Mouse (Mus musculus) kidney, adult 2 months (tissue): ENCODE measurements at regions not wholly inside any gene's neighbourhood (a gene's known extent, or its start where the extent isn't known, plus 50 kb on each side); places are given as distances from the start of the nearest gene placed in this dataset.

Experiments used
- DNase-seq: peaks from one replicate; pipeline ENCODE4 v3.0.0; 2021
- H3K27ac ChIP-seq: fragments of 200-500 bp; 2 replicates; pipeline ENCODE4 v1.5.1; 2012; ENCODE audit warnings: low read depth, low read length, control low read depth, inconsistent platforms; ENCODE audit not compliant: insufficient read depth
- H3K27me3 ChIP-seq: fragments of 200-500 bp; replicated peaks from 2 replicates; pipeline ENCODE4 v1.6.1; 2012; ENCODE audit warnings: mild to moderate bottlenecking, moderate library complexity, low read length, inconsistent platforms; ENCODE audit not compliant: control insufficient read depth, insufficient read depth
- H3K36me3 ChIP-seq: fragments of 200-500 bp; 2 replicates; pipeline ENCODE4 v1.6.1; 2012; ENCODE audit warnings: mild to moderate bottlenecking, moderate library complexity, low read length, inconsistent platforms; ENCODE audit not compliant: control insufficient read depth, insufficient read depth
- H3K4me1 ChIP-seq: fragments of 200-500 bp; 2 replicates; pipeline ENCODE4 v1.6.1; 2011; ENCODE audit warnings: low read length; ENCODE audit not compliant: control insufficient read depth, insufficient read depth
- H3K4me3 ChIP-seq: fragments of 200-500 bp; 2 replicates; pipeline ENCODE4 v1.5.1; 2011; ENCODE audit warnings: mild to moderate bottlenecking, low read depth, low read length, control low read depth; ENCODE audit not compliant: insufficient read depth
- CTCF ChIP-seq: fragments of 200-500 bp; conservative IDR thresholded peaks from 2 replicates; pipeline ENCODE4 v1.5.1; 2011; ENCODE audit warnings: low read depth, mild to moderate bottlenecking, control low read depth, low read length, moderate library complexity, mixed read lengths; ENCODE audit not compliant: insufficient read depth, insufficient read length
- POLR2A ChIP-seq: fragments of 200-500 bp; IDR thresholded peaks from one replicate; pipeline ENCODE4 v1.6.1; 2011; ENCODE audit warnings: low read depth, low read length, control low read depth
- WGBS: fragments of 180-500 bp; shearing (Covaris S2); methylation state at CpG from one replicate; pipeline ENCODE4 v1.1.7; 2018; 5-methylcytosine and 5-hydroxymethylcytosine counted together

DNA sequence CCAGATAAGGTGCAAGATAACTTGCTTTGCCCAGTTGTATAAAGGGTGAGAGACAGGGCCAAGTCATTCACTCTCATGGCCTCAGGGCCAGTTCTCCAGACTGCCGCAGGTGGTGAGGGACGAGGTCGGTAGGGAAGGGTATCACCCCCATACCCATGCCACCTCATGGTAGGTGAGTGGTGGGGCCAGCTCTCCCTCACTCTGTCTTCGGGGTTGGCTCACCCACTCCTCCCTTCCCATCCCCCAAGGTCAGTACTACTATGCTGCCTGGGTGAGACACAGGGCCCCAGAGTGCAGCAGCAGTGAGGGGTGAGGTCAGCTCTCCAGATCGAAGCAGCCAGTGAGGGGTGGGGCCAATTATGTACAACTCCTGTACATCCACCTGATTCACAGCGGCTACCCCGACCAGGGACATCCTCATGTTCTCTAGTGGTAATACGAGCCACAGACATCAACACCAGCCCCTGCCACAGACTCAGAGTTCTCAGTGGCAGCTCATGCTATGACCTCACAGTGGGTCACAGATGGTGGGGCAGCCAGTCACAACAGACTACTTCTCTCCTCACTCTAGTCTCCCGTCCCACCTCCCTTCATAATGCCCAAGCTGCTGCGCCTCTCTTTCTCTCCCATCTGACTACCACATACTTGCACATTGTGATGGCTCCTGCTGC lies 138.5 kb upstream of the Tmpo start:
- Histone ChIP-seq H3K4me3 (no peak overlapping the region), H3K4me1 (peaks cover 19% of the 10 kb centered on the region), H3K27ac (no peak overlapping the region), H3K36me3 (no peaks in the 10 kb centered on the region), H3K27me3 (no peaks in the 10 kb centered on the region; the same call in 1 of the 2 replicates)
- TF ChIP-seq POLR2A: no peak
- WGBS: 85% methylated on average over 10 of the region's 10 CpGs
- no peak for DNase-seq

GRCm38 (mm10) chr10:91314441-91314840 lies 133.3 kb upstream of the Tmpo start:
- TF ChIP-seq CTCF (no peak), POLR2A (no peak)
- Histone ChIP-seq H3K27me3 (no peaks in the 10 kb centered on the region; the same call in 1 of the 2 replicates), H3K27ac (peak overlapping the region; percentile 95; the same call in 1 of the 2 replicates), H3K36me3 (no peaks in the 10 kb centered on the region), H3K4me3 (no peak overlapping the region), H3K4me1 (peaks cover 13% of the 10 kb centered on the region)
- WGBS: 35% methylated on average over 1 of the region's 1 CpGs
- peak; percentile 83 for DNase-seq

DNA sequence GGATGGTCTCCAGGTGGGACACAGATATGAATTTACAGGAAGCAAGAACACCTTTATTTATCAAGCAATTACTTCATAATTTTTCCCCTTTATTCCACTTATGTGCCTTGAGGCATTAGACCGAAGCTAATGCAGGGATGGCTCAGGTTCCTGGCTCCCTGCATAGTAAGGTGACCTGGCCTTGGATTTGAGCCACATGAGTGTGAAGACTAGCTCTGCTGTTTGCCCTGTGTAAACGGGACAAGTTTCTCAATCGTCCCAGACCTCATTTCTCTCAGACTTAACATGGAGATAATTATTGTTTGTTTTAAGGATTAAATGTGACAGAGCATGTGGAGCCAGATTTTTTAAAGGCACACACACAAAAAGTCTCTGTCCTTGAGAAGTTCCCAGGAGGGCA lies 132.2 kb upstream of the Tmpo start:
- no peaks in the 10 kb centered on the region for H3K36me3 ChIP-seq
- H3K4me1 ChIP-seq: peaks cover 13% of the 10 kb centered on the region
- H3K27me3 ChIP-seq: no peaks in the 10 kb centered on the region; the same call in 1 of the 2 replicates
- whole genome bisulfite sequencing: 25% methylated on average over 3 of the region's 3 CpGs
- no peak overlapping the region for H3K4me3 ChIP-seq
- DNase-seq: peak; percentile 79
- TF ChIP-seq POLR2A: no peak
- TF ChIP-seq CTCF: no peak
- H3K27ac ChIP-seq: no peak overlapping the region

- Histone ChIP-seq H3K27ac (no peak overlapping the region), H3K4me1 (peaks cover 13% of the 10 kb centered on the region), H3K4me3 (no peak overlapping the region), H3K36me3 (no peaks in the 10 kb centered on the region), H3K27me3 (no peaks in the 10 kb centered on the region; the same call in 1 of the 2 replicates)
- no peak for DNase-seq
- WGBS: 53% methylated on average over 5 of the region's 5 CpGs
- TF ChIP-seq POLR2A: no peak
- no peak for TF ChIP-seq CTCF
Observed at GRCm38 (mm10) chr10:91312913-91313312, 131.8 kb upstream of the Tmpo start.

GRCm38 (mm10) chr10:91300067-91300466 lies 119.0 kb upstream of the Tmpo start:
- H3K4me3 ChIP-seq: no peak overlapping the region
- peak overlapping the region; percentile 43; the same call in 1 of the 2 replicates for H3K27ac ChIP-seq
- H3K27me3 ChIP-seq: no peaks in the 10 kb centered on the region; the same call in 1 of the 2 replicates
- peak; percentile 32 for DNase-seq
- no peaks in the 10 kb centered on the region for H3K36me3 ChIP-seq
- TF ChIP-seq POLR2A (no peak), CTCF (no peak)
- H3K4me1 ChIP-seq: no peaks in the 10 kb centered on the region
- 52% methylated on average over 7 of the region's 7 CpGs for WGBS

GRCm38 (mm10) chr10:91297792-91298460 lies 116.8 kb upstream of the Tmpo start:
- H3K4me1 ChIP-seq: no peaks in the 10 kb centered on the region
- TF ChIP-seq CTCF: peak; percentile 24; the same call in 1 of the 2 replicates
- no peak for TF ChIP-seq POLR2A
- no peaks in the 10 kb centered on the region; the same call in 1 of the 2 replicates for H3K27me3 ChIP-seq
- WGBS: 31% methylated on average over 9 of the region's 9 CpGs
- DNase-seq: peak; percentile 60
- no peak overlapping the region for H3K27ac ChIP-seq
- no peaks in the 10 kb centered on the region for H3K36me3 ChIP-seq
- no peak overlapping the region for H3K4me3 ChIP-seq

DNA sequence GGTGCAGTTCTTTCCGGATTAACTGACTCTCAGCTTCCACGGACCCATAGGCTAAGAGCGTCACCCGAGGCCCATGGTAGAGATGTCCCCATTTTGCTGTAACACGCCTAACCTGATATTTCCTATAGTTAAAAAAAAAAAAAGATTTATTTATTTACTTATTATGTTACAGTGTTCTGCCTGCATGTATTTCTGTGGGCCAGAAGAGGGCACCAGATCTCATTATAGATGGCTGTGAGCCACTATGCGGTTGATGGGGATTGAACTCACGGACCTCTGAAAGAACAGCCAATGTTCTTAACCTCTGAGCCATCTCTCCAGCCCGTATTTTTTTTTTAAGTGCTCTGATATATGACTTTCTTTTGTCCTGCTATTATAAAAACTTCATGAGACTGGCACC lies 114.2 kb upstream of the Tmpo start:
- DNase-seq: no peak
- 0 out of 2 replicates have a peak, but pooled peaks have one; percentile 17 for TF ChIP-seq CTCF
- TF ChIP-seq POLR2A: no peak
- WGBS: 84% methylated on average over 8 of the region's 8 CpGs
- Histone ChIP-seq H3K27ac (no peak overlapping the region), H3K27me3 (no peaks in the 10 kb centered on the region), H3K36me3 (no peaks in the 10 kb centered on the region), H3K4me1 (no peaks in the 10 kb centered on the region), H3K4me3 (no peak overlapping the region)
